Mouse (Mus musculus) erythroblast, embryonic 14.5 days (primary cell): Measurements from ENCODE around the gene Rbfox3. TPM values are rescaled to one million over a fixed set of nuclear protein-coding genes. Genes with fewer than 3 reads are reported as not detected.

ENCODE experiments used
- H3K27me3 ChIP-seq: 2 replicates; pipeline ENCODE4 v1.6.1; 2012; ENCODE audit warnings: inconsistent platforms; ENCODE audit not compliant: control insufficient read depth
- H3K36me3 ChIP-seq: 2 replicates; pipeline ENCODE4 v1.6.1; 2012; ENCODE audit warnings: mild to moderate bottlenecking, inconsistent platforms; ENCODE audit not compliant: control insufficient read depth
- H3K4me1 ChIP-seq: 2 replicates; pipeline ENCODE4 v1.6.1; 2012; ENCODE audit warnings: inconsistent platforms; ENCODE audit not compliant: control insufficient read depth
- H3K4me3 ChIP-seq: replicated peaks from 2 replicates; pipeline ENCODE3; 2012; ENCODE audit warnings: moderate library complexity, mild to moderate bottlenecking, inconsistent platforms
- H3K9me3 ChIP-seq: 2 replicates; pipeline ENCODE4 v1.6.1; 2012; ENCODE audit warnings: low read length, inconsistent platforms, mixed read lengths; ENCODE audit not compliant: control insufficient read depth
- GATA1 ChIP-seq: IDR thresholded peaks from 2 replicates; pipeline ENCODE4 v1.6.1; 2012; ENCODE audit warnings: low read length, inconsistent platforms, mixed read lengths
- TAL1 ChIP-seq: IDR thresholded peaks from 3 replicates; pipeline ENCODE4 v1.6.1; 2012; ENCODE audit warnings: low read length, inconsistent platforms, mixed read lengths
- polyA plus RNA-seq: library from polyadenylated mRNA; stranded (reverse); fragments of >175 nt; gene quantifications from 2 replicates; pipeline ENCODE4 v1.2.3, GENCODE M21; 2012

Rbfox3 gene
- polyA plus RNA-seq, 1 experiment = 0.02 TPM

DNA sequence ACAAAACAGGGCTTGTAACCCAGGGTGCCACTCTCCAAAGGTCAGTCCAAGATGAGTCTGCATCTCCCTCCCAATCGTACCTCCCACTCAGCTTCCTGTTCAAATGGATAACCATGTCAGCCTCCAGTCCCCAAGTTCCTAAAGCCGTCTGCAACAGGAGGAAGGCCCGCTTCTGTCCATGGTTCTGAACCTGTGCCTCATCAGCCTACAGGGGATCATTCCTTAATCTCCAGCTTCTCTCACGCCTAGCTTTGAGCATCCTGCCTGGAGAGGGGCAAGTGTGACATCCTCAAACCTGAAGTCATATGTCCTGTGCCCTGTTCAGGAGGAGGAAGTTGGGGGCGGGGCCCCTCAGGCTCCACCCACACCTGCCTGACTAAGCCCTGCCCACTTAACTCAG lies 15.7 kb upstream of the Rbfox3 start:
- Histone ChIP-seq H3K9me3 (no peaks in the 10 kb centered on the region), H3K36me3 (no peaks in the 10 kb centered on the region), H3K4me1 (no peaks in the 10 kb centered on the region), H3K4me3 (no peak overlapping the region), H3K27me3 (no peaks in the 10 kb centered on the region)
- TF ChIP-seq GATA1 (no peak), TAL1 (no peak)

- H3K9me3 ChIP-seq = no peaks in the 10 kb centered on the region
- H3K27me3 ChIP-seq = no peaks in the 10 kb centered on the region
- no peaks in the 10 kb centered on the region for H3K4me1 ChIP-seq
- H3K36me3 ChIP-seq = no peaks in the 10 kb centered on the region
- H3K4me3 ChIP-seq = no peak overlapping the region
- no peak for TF ChIP-seq GATA1
- no peak for TF ChIP-seq TAL1
Measured at GRCm38 (mm10) chr11:118921852-118922251, 10.5 kb upstream of the Rbfox3 start.

- TF ChIP-seq GATA1 (no peak), TAL1 (no peak)
- Histone ChIP-seq H3K9me3 (no peaks in the 10 kb centered on the region), H3K36me3 (no peaks in the 10 kb centered on the region), H3K4me1 (no peaks in the 10 kb centered on the region), H3K27me3 (no peaks in the 10 kb centered on the region; the same call in 1 of the 2 replicates), H3K4me3 (no peak overlapping the region)
Measured at GRCm38 (mm10) chr11:118916423-118917030, 5.1 kb upstream of the Rbfox3 start.

- Histone ChIP-seq H3K27me3 (peaks cover 3% of the 10 kb centered on the region), H3K4me3 (no peak overlapping the region), H3K4me1 (no peaks in the 10 kb centered on the region), H3K9me3 (no peaks in the 10 kb centered on the region), H3K36me3 (no peaks in the 10 kb centered on the region)
- TF ChIP-seq TAL1 (no peak), GATA1 (no peak)
Measured at GRCm38 (mm10) chr11:118915888-118916287, 4.5 kb upstream of the Rbfox3 start.

DNA sequence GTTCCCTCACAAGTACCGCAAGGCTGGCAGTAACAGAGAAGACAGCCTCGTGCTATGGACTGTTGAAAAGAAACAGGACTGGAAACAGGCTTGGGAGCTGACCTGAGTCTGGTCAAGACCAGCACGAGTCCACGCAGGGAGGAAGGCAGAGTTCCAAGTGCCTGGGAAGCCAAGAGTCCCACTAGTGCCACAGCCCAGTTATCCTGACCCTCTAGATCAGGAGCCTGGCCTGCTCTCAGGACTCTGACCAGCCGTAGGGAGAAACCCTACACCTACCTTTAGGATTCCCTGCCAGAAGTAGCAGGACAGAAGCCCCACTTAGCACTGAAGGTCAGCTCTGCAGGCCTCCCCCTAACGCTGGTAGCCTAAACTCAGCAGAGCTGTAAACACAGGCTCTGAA lies 1.3 kb upstream of the Rbfox3 start:
- Histone ChIP-seq H3K9me3 (no peaks in the 10 kb centered on the region), H3K4me1 (no peaks in the 10 kb centered on the region), H3K27me3 (peaks cover 35% of the 10 kb centered on the region), H3K36me3 (no peaks in the 10 kb centered on the region), H3K4me3 (no peak overlapping the region)
- no peak for TF ChIP-seq TAL1

DNA sequence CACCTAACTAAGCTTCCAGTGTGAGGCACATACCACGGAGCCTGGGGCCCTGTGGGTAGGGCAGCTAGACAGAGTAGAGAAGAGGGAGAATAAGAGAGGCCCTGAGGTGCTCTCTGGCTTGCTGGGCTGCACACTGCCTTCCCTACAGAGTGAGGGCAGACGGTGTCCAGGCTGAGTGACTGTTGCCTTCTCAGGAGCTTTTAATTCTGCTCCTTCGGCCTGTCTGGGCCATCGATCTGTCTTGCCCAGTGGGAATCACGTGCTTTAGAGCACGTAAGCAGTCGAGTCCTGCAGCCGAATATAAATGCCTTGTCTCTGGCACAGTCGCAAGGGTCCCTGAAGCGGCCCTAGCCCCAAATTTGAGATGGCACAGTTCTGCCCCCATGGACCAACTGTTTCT lies 641 bp downstream of the Rbfox3 start:
- H3K36me3 ChIP-seq = no peaks in the 10 kb centered on the region
- TF ChIP-seq GATA1 (no peak), TAL1 (no peak)
- H3K4me3 ChIP-seq = no peak overlapping the region
- H3K27me3 ChIP-seq = peaks cover 51% of the 10 kb centered on the region
- no peaks in the 10 kb centered on the region for H3K9me3 ChIP-seq
- H3K4me1 ChIP-seq = no peaks in the 10 kb centered on the region

DNA sequence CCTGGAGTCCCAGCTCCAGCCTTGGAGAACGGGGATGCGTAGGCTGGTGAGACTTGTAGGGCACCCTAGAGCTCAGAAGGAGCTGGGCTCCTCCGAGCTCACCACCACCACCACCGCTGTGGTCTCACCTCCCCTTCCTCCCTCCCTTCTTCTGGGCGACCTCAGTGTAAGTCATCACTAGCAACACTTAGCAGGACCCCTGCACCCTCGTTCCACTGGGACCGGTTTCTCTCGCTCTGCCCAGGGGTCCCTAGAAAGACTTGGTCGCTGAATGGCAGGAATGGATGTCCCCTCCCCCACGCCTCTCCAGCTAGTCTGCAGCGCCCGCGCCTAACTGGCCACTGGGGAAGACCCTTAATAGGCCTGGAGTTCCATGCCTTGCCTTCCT lies 1.6 kb downstream of the Rbfox3 start:
- Histone ChIP-seq H3K4me3 (no peak overlapping the region), H3K4me1 (no peaks in the 10 kb centered on the region), H3K27me3 (peaks cover 51% of the 10 kb centered on the region), H3K9me3 (no peaks in the 10 kb centered on the region), H3K36me3 (no peaks in the 10 kb centered on the region)
- no peak for TF ChIP-seq GATA1
- TF ChIP-seq TAL1 = no peak

DNA sequence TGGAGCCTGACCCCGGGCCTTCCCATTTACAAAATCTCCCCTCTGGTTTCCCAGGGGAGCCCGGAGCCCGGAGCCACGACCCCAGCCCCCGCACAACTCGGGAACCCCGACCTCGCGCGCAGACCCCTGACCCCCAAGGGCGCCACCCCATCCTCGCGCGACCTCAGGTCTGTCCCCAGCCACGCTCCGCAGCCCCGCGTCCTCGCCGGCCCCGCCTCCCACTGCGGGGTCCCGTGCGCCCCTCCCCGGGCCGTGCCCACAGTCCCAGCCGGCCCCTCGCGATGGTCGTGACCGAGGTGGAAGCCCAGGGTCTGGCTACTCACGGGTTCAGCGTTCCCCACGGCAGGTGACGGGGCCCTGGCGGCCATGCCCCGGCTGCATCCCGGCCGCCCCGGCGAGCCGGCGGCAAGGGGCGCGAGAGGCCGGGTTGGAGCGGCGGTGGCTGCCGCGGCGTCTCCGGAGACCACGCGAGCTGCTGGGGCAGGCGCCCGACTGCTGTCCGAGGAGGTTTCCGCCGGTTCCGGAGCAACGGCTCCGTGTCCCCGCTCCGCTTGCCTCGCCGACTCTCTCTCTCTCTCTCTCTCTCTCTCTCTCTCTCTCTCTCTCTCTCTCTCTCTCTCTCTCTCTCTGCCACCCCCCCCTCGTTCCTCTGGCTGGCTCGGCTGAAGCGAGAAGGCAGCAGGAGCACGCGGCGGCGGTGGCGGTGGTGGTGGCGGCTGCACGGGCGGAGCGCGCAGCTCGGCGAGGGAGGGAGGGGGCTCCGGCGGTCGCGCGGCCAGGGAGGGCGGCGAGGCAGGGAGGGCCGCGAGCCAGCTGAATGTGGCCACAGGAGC lies 2.2 kb downstream of the Rbfox3 start:
- no peaks in the 10 kb centered on the region for H3K4me1 ChIP-seq
- peaks cover 51% of the 10 kb centered on the region for H3K27me3 ChIP-seq
- no peaks in the 10 kb centered on the region for H3K9me3 ChIP-seq
- no peaks in the 10 kb centered on the region for H3K36me3 ChIP-seq
- TF ChIP-seq GATA1 (no peak), TAL1 (no peak)
- no peak overlapping the region for H3K4me3 ChIP-seq

GRCm38 (mm10) chr11:118908431-118908980 lies 2.9 kb downstream of the Rbfox3 start:
- TF ChIP-seq TAL1 = no peak
- TF ChIP-seq GATA1 = no peak
- H3K4me1 ChIP-seq = no peaks in the 10 kb centered on the region
- H3K9me3 ChIP-seq = no peaks in the 10 kb centered on the region; the same call in 1 of the 2 replicates
- peaks cover 51% of the 10 kb centered on the region for H3K27me3 ChIP-seq
- H3K4me3 ChIP-seq = no peak overlapping the region
- H3K36me3 ChIP-seq = no peaks in the 10 kb centered on the region
